Mouse (Mus musculus): ENCODE measurements at regions not wholly inside any gene's neighbourhood (a gene's known extent, or its start where the extent isn't known, plus 50 kb on each side); places are given as distances from the start of the nearest gene placed in this dataset.

DNA sequence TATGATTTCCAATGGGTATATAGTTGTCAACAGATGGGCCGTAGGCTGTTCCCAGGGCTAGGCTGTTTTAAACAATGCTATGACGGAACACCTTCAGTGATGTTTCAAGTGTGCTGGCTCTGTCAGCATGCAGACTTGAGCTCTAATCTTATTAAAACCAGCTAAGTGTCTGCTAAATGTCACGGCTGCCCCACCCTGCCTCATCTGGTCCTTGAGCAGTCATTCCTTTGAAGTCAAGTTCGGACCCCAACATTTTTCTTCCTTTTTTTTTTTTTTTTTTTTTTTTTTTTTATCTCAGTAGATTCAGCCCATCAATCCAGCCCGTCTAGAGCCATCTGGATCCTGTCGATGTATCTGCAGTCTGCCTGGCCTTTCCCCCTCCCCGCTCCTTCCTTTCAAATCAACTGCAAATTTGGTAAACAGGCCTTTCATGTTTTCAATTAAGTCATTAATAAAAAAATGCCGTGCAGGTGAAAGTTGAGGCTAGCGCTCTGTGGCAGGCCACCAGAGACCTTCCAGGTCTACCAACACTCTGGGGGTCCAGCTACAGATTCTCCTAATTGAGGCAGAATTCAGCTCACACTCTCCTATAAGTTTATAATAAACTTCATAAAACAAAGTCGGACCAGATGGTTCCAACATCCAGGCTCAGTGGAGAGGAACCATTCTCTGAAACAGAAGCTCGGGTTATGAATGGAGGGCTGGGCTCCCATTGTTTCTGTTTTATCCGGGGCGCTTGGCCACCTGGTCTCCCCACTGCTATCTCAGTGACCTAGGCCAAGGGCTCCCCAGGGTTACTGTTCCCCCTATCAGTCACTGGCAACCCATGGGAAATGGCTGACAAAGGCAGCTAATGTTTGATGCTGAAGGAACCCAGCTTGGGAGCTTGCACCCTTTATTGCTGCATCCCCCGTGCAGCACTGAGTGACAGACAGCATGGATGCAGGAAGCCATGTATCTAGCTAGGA, 56.3 kb upstream of the Gjb5 start:
- no peak overlapping the region for H3K4me2 ChIP-seq
- no peaks in the 10 kb centered on the region; the same call in 1 of the 2 replicates for H3K27me3 ChIP-seq (replicated peaks)
- H3K36me3 ChIP-seq = no peaks in the 10 kb centered on the region
- peaks cover 33% of the 10 kb centered on the region for H3K4me1 ChIP-seq
- H3K9ac ChIP-seq = no peak overlapping the region
- H3K4me3 ChIP-seq = no peak overlapping the region
- ATAC-seq (ENCODE audit: extremely low read depth, insufficient number of reproducible peaks, low FRiP score, low TSS enrichment) = no peak
- no peak overlapping the region for H3K27ac ChIP-seq (replicated peaks)
- 40% methylated on average over 14 of the region's 14 CpGs for WGBS
- H3K9me3 ChIP-seq = no peaks in the 10 kb centered on the region

All from heart, embryonic 13.5 days (tissue).